Mouse (Mus musculus) embryonic fibroblast, embryonic 13.5 days (primary cell): ENCODE measurements around the gene 1810024B03Rik.

Experiments used
- CTCF ChIP-seq: IDR thresholded peaks from 2 replicates; pipeline ENCODE4 v1.5.1; 2011; ENCODE audit warnings: mild to moderate bottlenecking, control low read depth, low read length, moderate library complexity, borderline replicate concordance; ENCODE audit not compliant: insufficient read depth
- POLR2A ChIP-seq: IDR thresholded peaks from 2 replicates; pipeline ENCODE4 v1.6.1; 2011; ENCODE audit warnings: low read depth, mild to moderate bottlenecking, control low read depth, low read length, moderate library complexity

GRCm38 (mm10) chr2:127252787-127253186 lies 44.7 kb upstream of the 1810024B03Rik start:
- no peak for TF ChIP-seq CTCF
- TF ChIP-seq POLR2A, result no peak
